Mouse (Mus musculus) neural tube, embryonic 13.5 days (tissue): ENCODE data around the gene Tcp10a. TPM values are rescaled to one million over a fixed set of nuclear protein-coding genes. Genes with fewer than 3 reads are reported as not detected.
"Not testable (repeated sequence)": the region's sequence is repeated elsewhere in the genome, so short reads cannot be mapped to it uniquely, and the experiment has no call there.

ENCODE experiments used
- ATAC-seq: fragments of 200-750 bp; cut with Nextera tagmentation; 2 replicates; pipeline ENCODE4 v1.8.0; 2017; ENCODE audit warnings: low read depth, mild to moderate bottlenecking, moderate TSS enrichment, moderate library complexity
- H3K27ac ChIP-seq: fragments of 300-500 bp; sonication (generic); replicated peaks from 2 replicates; pipeline ENCODE4 v1.5.1; 2015; ENCODE audit warnings: moderate library complexity, mild to moderate bottlenecking, inconsistent platforms
- H3K27me3 ChIP-seq: fragments of 300-500 bp; sonication (generic); 2 replicates; pipeline ENCODE4 v1.6.1; 2015; ENCODE audit warnings: mild to moderate bottlenecking, inconsistent platforms
- H3K36me3 ChIP-seq: fragments of 300-500 bp; sonication (generic); 2 replicates; pipeline ENCODE4 v1.6.1; 2015; ENCODE audit warnings: mild to moderate bottlenecking, inconsistent platforms
- H3K4me1 ChIP-seq: fragments of 300-500 bp; sonication (generic); replicated peaks from 2 replicates; pipeline ENCODE4 v1.6.1; 2015; ENCODE audit warnings: inconsistent platforms
- H3K4me2 ChIP-seq: fragments of 300-500 bp; sonication (generic); 2 replicates; pipeline ENCODE4 v1.6.1; 2015; ENCODE audit warnings: inconsistent platforms, mild to moderate bottlenecking, moderate library complexity
- H3K4me3 ChIP-seq: fragments of 300-500 bp; sonication (generic); 2 replicates; pipeline ENCODE4 v1.5.1; 2015; ENCODE audit warnings: mild to moderate bottlenecking, inconsistent platforms
- H3K9ac ChIP-seq: fragments of 300-500 bp; sonication (generic); 2 replicates; pipeline ENCODE4 v1.6.1; 2015; ENCODE audit warnings: moderate library complexity, mild to moderate bottlenecking, inconsistent platforms
- H3K9me3 ChIP-seq: fragments of 300-500 bp; sonication (generic); 2 replicates; pipeline ENCODE4 v1.6.1; 2016; ENCODE audit warnings: inconsistent platforms
- WGBS: fragments of 180-500 bp; shearing (Covaris S2); methylation state at CpG from one replicate; pipeline ENCODE4 v1.1.7; 2015; 5-methylcytosine and 5-hydroxymethylcytosine counted together
- polyA plus RNA-seq: library from polyadenylated mRNA; unstranded; fragments of >200 nt; fragmentation: Nextera tagmentation; extraction: Ambion mirVana; gene quantifications from 2 replicates; pipeline ENCODE4 v1.2.1, GENCODE M21; 2015

Gene Tcp10a
- 0.08 TPM in 1 of 2 replicates, not detected in the other for polyA plus RNA-seq

DNA sequence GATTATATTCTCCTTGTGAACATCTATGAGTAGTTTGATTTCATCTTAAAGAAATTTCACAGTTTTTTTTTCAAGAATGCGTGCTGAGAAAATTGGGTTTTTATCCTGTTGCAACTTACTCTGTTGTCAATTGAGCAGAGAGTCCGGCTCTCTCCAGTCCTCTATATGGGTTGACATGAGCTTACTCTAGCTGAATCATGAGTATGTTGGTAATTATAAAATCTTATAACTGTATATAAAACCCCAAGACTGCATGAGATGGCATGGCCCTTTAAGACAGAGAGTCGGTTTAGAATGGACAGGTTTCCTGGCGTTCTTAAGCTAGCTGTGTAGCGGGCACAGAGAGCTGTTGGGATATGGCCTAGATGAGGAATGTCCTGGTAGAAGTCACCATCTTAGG lies at the start of gene Tcp10a:
Gene Tcp10a (plus strand): TSS at position 301 of the 400 bp plus-strand sequence.
- not testable (repeated sequence) for H3K36me3 ChIP-seq, ATAC-seq, H3K4me3 ChIP-seq, H3K4me2 ChIP-seq, H3K9ac ChIP-seq, H3K27me3 ChIP-seq, H3K4me1 ChIP-seq, H3K27ac ChIP-seq, H3K9me3 ChIP-seq
- WGBS: 95% methylated on average over 5 of the region's 5 CpGs

GRCm38 (mm10) chr17:7278702-7279242 lies 45.7 kb upstream of the Tcp10a start:
- H3K4me3 ChIP-seq: no peak overlapping the region
- no peak overlapping the region for H3K27ac ChIP-seq
- no peak for ATAC-seq
- H3K4me1 ChIP-seq: 0 out of 2 replicates have a peak, but pooled peaks cover 4% of the 10 kb centered on the region
- peaks cover 58% of the 10 kb centered on the region for H3K36me3 ChIP-seq
- 91% methylated on average over 15 of the region's 15 CpGs for WGBS
- no peak overlapping the region for H3K4me2 ChIP-seq
- H3K9ac ChIP-seq: no peak overlapping the region
- H3K9me3 ChIP-seq: no peaks in the 10 kb centered on the region
- no peaks in the 10 kb centered on the region for H3K27me3 ChIP-seq

- H3K36me3 ChIP-seq: peaks cover 61% of the 10 kb centered on the region
- 95% methylated on average over 9 of the region's 9 CpGs for WGBS
- H3K9ac ChIP-seq: no peak overlapping the region
- no peaks in the 10 kb centered on the region for H3K9me3 ChIP-seq
- H3K4me3 ChIP-seq: no peak overlapping the region
- no peaks in the 10 kb centered on the region for H3K27me3 ChIP-seq
- no peak overlapping the region for H3K27ac ChIP-seq
- H3K4me1 ChIP-seq: 0 out of 2 replicates have a peak, but pooled peaks cover 6% of the 10 kb centered on the region
- no peak for ATAC-seq
- H3K4me2 ChIP-seq: no peak overlapping the region
Observed at GRCm38 (mm10) chr17:7279251-7279650, 45.2 kb upstream of the Tcp10a start.

DNA sequence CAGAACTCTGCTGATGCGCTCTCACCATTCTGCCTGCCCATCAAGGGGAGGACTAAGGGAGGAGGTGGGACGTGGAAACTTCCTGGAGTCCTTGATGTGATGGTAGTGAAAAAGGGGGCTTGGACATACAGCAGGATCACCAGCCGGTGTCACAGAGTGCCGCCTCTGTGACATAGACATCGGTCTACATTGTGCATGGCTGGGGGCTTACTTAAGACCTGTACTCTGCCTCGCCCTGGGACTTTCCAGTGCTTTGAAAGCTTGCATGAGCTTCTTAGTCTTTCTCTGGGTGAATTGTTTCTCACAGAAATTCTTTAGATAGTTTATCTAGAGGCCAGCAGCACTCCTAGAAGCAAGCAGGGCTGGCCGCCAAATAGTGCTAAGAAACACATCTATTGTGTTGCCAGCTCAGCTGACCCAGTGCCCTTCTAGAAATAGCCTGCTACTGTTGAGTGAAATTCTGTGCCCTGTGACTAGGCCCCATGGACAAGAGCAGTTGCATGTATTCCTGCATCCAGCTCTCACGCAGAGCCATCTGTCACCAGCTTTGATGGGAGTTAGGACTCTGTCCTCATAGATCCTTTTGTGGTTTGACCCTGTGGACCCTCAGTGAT lies 40.0 kb upstream of the Tcp10a start:
- no peak overlapping the region for H3K4me3 ChIP-seq
- WGBS: 74% methylated on average over 8 of the region's 8 CpGs
- 0 out of 2 replicates have a peak, but pooled peaks have one; percentile 61 for ATAC-seq
- H3K27ac ChIP-seq: 0 out of 2 replicates have a peak overlapping the region, but pooled peaks have one; percentile 13
- no peak overlapping the region for H3K4me2 ChIP-seq
- no peaks in the 10 kb centered on the region for H3K27me3 ChIP-seq
- H3K9me3 ChIP-seq: no peaks in the 10 kb centered on the region
- no peak overlapping the region for H3K9ac ChIP-seq
- H3K36me3 ChIP-seq: peaks cover 61% of the 10 kb centered on the region
- peaks cover 12% of the 10 kb centered on the region; the same call in 1 of the 2 replicates for H3K4me1 ChIP-seq

- H3K27me3 ChIP-seq: no peaks in the 10 kb centered on the region
- no peaks in the 10 kb centered on the region for H3K9me3 ChIP-seq
- no peak overlapping the region for H3K4me3 ChIP-seq
- peaks cover 12% of the 10 kb centered on the region; the same call in 1 of the 2 replicates for H3K4me1 ChIP-seq
- H3K36me3 ChIP-seq: peaks cover 54% of the 10 kb centered on the region
- no peak for ATAC-seq
- H3K27ac ChIP-seq: no peak overlapping the region; the same call in 1 of the 2 replicates
- WGBS: 90% methylated on average over 12 of the region's 12 CpGs
- H3K4me2 ChIP-seq: no peak overlapping the region
- no peak overlapping the region for H3K9ac ChIP-seq
Observed at GRCm38 (mm10) chr17:7285292-7285691, 39.2 kb upstream of the Tcp10a start.

GRCm38 (mm10) chr17:7286422-7287050 lies 37.9 kb upstream of the Tcp10a start:
- H3K27me3 ChIP-seq: no peaks in the 10 kb centered on the region
- H3K4me2 ChIP-seq: no peak overlapping the region
- no peaks in the 10 kb centered on the region for H3K9me3 ChIP-seq
- peaks cover 54% of the 10 kb centered on the region for H3K36me3 ChIP-seq
- peak overlapping the region; percentile 61; the same call in 1 of the 2 replicates for H3K27ac ChIP-seq
- WGBS: 72% methylated on average over 10 of the region's 12 CpGs
- no peak for ATAC-seq
- H3K4me3 ChIP-seq: no peak overlapping the region
- H3K4me1 ChIP-seq: peaks cover 12% of the 10 kb centered on the region; the same call in 1 of the 2 replicates
- no peak overlapping the region for H3K9ac ChIP-seq

- Histone ChIP-seq H3K4me1 (peaks cover 10% of the 10 kb centered on the region), H3K27ac (0 out of 2 replicates have a peak overlapping the region, but pooled peaks have one; percentile 13), H3K9ac (no peak overlapping the region), H3K4me3 (no peak overlapping the region), H3K36me3 (peaks cover 57% of the 10 kb centered on the region), H3K27me3 (no peaks in the 10 kb centered on the region), H3K4me2 (no peak overlapping the region), H3K9me3 (no peaks in the 10 kb centered on the region)
- ATAC-seq: peak; percentile 65
- WGBS: 62% methylated on average over 11 of the region's 11 CpGs
Observed at GRCm38 (mm10) chr17:7292012-7292684, 32.3 kb upstream of the Tcp10a start.

DNA sequence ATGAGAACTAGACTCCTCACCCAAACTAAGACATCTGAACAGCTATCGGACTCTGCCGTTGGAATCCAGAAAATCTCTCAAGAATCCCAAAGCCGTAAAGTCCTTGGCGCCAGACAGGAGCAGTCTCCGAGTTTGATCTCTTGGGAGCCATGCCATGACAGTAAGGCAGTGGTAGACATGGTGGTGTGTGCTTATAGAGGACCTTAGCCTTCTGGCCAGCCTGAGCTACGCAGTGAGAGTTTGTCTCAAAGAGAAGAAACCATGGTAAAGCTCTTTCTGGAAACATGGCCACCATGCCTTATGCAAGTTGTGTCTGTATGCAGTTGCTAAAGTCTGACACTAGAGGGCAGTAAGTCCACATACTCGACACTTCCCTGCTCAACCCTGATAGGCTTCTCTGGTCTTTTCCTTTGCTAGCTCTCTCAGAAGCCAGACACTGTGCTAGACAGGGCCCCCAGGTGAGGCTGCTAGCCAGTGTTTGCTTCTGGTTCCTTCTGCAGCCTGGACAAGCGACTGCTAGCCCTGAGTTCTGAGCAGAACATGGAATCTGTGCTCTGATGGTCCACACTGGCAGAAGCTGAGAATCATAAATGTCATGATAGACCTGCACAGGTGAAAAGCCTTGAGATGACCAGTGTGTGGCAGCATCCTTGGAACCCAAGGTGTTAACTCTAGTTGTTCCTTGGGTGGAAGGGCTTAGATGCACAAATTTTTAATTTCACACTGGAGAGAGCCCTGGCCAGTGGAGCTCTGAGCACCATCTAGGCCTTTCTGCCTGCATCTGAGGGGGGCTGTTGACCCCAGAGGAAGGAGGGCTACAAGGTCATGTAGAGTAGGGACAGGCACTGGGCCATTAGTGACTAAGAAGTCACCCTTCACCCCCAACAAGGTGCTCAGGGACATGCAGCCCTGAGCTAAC lies 17.9 kb upstream of the Tcp10a start:
- H3K4me2 ChIP-seq: not testable (repeated sequence)
- 60% methylated on average over 8 of the region's 8 CpGs for WGBS
- peak; percentile 90 for ATAC-seq

DNA sequence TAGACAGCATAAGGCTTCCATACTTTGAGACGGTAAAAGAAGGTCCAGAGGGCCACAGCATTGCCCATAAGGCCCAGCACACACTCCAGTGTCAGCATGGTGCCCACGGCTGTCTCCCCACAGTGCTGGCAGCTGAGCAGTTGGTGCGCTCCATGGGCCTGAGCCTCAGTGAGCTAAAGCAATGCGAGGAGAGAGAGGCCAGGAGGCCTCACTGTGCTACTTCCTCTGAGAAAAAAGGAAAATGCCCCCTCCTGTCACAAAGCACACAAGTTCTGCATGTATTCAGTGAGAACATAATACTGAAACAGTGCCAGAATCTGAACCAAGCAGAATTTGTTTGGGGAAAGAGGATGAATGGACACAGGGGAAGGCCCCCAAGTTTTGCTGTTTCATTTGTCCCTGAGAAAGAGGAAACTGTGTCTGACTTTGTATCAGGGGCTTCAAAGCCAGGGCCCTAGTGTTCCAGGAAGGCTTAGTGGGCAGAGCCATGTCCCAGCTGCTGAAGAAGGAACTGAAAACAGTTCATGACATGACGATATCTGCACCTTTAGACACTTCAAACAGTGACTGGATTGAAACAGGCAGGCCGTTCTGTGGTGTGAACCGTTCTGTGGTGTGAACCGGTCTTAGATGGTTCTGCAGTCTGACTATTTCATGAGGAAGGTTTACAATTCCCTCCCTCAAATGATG lies 8.6 kb upstream of the Tcp10a start:
- not testable (repeated sequence) for H3K4me3 ChIP-seq, H3K27ac ChIP-seq, H3K4me2 ChIP-seq, H3K36me3 ChIP-seq, H3K9ac ChIP-seq, H3K9me3 ChIP-seq, ATAC-seq, H3K4me1 ChIP-seq, H3K27me3 ChIP-seq
- WGBS: 86% methylated on average over 7 of the region's 8 CpGs

More for the DNA sequence above, 17.9 kb upstream of the Tcp10a start:
- not testable (repeated sequence) for H3K36me3 ChIP-seq, H3K4me3 ChIP-seq, H3K27me3 ChIP-seq, H3K27ac ChIP-seq, H3K9me3 ChIP-seq, H3K9ac ChIP-seq, H3K4me1 ChIP-seq

DNA sequence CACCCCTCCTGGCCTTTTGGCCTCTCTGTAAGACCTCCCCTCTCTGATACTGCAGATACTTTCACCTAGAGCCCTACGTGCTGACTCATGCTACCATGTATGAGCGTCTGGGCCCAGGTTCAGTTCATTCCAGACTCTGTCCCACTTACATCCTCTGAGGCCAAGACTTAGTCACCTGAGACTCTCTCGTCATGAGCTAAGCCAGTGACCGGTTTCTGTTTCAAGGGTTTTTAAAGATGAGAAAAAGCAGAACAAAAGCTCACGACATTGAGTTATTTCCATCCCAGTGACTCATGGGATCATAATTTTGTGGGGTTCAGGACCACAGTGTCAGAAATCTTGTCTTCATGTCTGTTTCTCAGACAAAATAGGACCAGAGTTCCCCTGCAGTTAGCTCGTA lies 4.7 kb upstream of the Tcp10a start:
- not testable (repeated sequence) for H3K4me3 ChIP-seq, H3K27me3 ChIP-seq, H3K27ac ChIP-seq, H3K9me3 ChIP-seq, H3K36me3 ChIP-seq, H3K4me2 ChIP-seq, H3K4me1 ChIP-seq, ATAC-seq, H3K9ac ChIP-seq
- 88% methylated on average over 6 of the region's 6 CpGs for WGBS

GRCm38 (mm10) chr17:7326415-7326814 lies 2.0 kb downstream of the Tcp10a start:
- 84% methylated on average over 3 of the region's 8 CpGs for WGBS
- ATAC-seq: not testable (repeated sequence)

More at GRCm38 (mm10) chr17:7326415-7326814, 2.0 kb downstream of the Tcp10a start:
- not testable (repeated sequence) for H3K9ac ChIP-seq, H3K27me3 ChIP-seq, H3K4me1 ChIP-seq, H3K36me3 ChIP-seq, H3K4me3 ChIP-seq, H3K9me3 ChIP-seq, H3K4me2 ChIP-seq, H3K27ac ChIP-seq
